Mouse (Mus musculus) E14TG2a.4 (cell line): Measurements from ENCODE around the gene Map7.

ENCODE experiments used
- CTCF ChIP-seq: conservative IDR thresholded peaks from 2 replicates; pipeline ENCODE4 v1.5.1; 2014; ENCODE audit warnings: low read length
- NANOG ChIP-seq: IDR thresholded peaks from 2 replicates; pipeline ENCODE4 v1.6.1; 2014; ENCODE audit warnings: borderline replicate concordance, low read length, mixed read lengths
- POU5F1 ChIP-seq: IDR thresholded peaks from 2 replicates; pipeline ENCODE4 v1.6.1; 2014; ENCODE audit warnings: low read length, borderline replicate concordance

GRCm38 (mm10) chr10:20245082-20245481, 96.8 kb downstream of the Map7 start:
- TF ChIP-seq CTCF: no peak
- no peak for TF ChIP-seq POU5F1
- TF ChIP-seq NANOG: no peak
